Mouse (Mus musculus) MEL (cell line): ENCODE data around the gene Hist3h2a. TPM values are rescaled to one million over a fixed set of nuclear protein-coding genes. Genes with fewer than 3 reads are reported as not detected.

Experiments
- DNase-seq: peaks from one replicate; pipeline ENCODE4 v3.0.0; 2011; ENCODE audit warnings: low read depth, low spot score
- H3K27ac ChIP-seq: 2 replicates; pipeline ENCODE4 v1.5.1; 2012; ENCODE audit warnings: low read depth, mild to moderate bottlenecking, control low read depth, low read length, moderate library complexity; ENCODE audit not compliant: control insufficient read depth
- H3K27me3 ChIP-seq, 2 experiments: fragments of 150-350 bp in 1 of 2; sonication (generic) in 1 of 2; 2 replicates each; pipeline ENCODE4 v1.6.1; 2012; ENCODE audit warnings: low read length in 2 of 2, mild to moderate bottlenecking in 2 of 2, improper control_type of control experiment in 1 of 2, moderate library complexity in 1 of 2; ENCODE audit not compliant: insufficient read depth in 2 of 2, control insufficient read depth in 1 of 2
- H3K36me3 ChIP-seq, 2 experiments: 2 replicates each; pipeline ENCODE4 v1.6.1; 2012 to 2014; ENCODE audit warnings: low read length in 2 of 2, improper control_type of control experiment in 1 of 2, inconsistent platforms in 1 of 2, mild to moderate bottlenecking in 1 of 2; ENCODE audit not compliant: insufficient read depth in 2 of 2, control insufficient read depth in 1 of 2
- H3K4me1 ChIP-seq, 2 experiments: fragments of 150-350 bp in 1 of 2; sonication (generic) in 1 of 2; 2 replicates each; pipeline ENCODE4 v1.6.1; 2012; ENCODE audit warnings: low read length in 2 of 2, improper control_type of control experiment in 1 of 2, mild to moderate bottlenecking in 1 of 2; ENCODE audit not compliant: insufficient read depth in 2 of 2, control insufficient read depth in 1 of 2
- H3K4me3 ChIP-seq, 2 experiments: fragments of 150-350 bp in 1 of 2; sonication (generic) in 1 of 2; 2 replicates each; pipeline ENCODE4 v1.5.1; 2012; ENCODE audit warnings: low read depth in 2 of 2, low read length in 2 of 2, mild to moderate bottlenecking in 2 of 2, moderate library complexity in 2 of 2, control low read depth in 1 of 2, improper control_type of control experiment in 1 of 2; ENCODE audit not compliant: control insufficient read depth in 1 of 2, insufficient read depth in 1 of 2
- H3K79me2 ChIP-seq: 2 replicates; pipeline ENCODE4 v1.6.1; 2012; ENCODE audit warnings: mild to moderate bottlenecking, low read length, moderate library complexity; ENCODE audit not compliant: control insufficient read depth, poor library complexity, insufficient read depth
- H3K9ac ChIP-seq: 2 replicates; pipeline ENCODE4 v1.6.1; 2012; ENCODE audit warnings: low read depth, mild to moderate bottlenecking, control low read depth, low read length, moderate library complexity; ENCODE audit not compliant: control insufficient read depth, poor library complexity, severe bottlenecking
- H3K9me3 ChIP-seq: fragments of 150-350 bp; sonication (generic); replicated peaks from 2 replicates; pipeline ENCODE4 v1.6.1; 2012; ENCODE audit warnings: mild to moderate bottlenecking, low read length, improper control_type of control experiment, moderate library complexity; ENCODE audit not compliant: insufficient read depth
- BHLHE40 ChIP-seq: IDR thresholded peaks from 2 replicates; pipeline ENCODE4 v1.6.1; 2012; ENCODE audit warnings: low read depth, mild to moderate bottlenecking, inconsistent platforms, low read length, improper control_type of control experiment, borderline replicate concordance
- CHD1 ChIP-seq: IDR thresholded peaks from 2 replicates; pipeline ENCODE4 v1.6.1; 2012; ENCODE audit warnings: low read depth, mild to moderate bottlenecking, inconsistent platforms, low read length, improper control_type of control experiment
- CHD2 ChIP-seq: IDR thresholded peaks from 2 replicates; pipeline ENCODE4 v1.6.1; 2011; ENCODE audit warnings: low read length, improper control_type of control experiment
- CTCF ChIP-seq, 3 experiments: IDR thresholded peaks in 2 of 3; conservative IDR thresholded peaks in 1 of 3; 2 replicates each; pipeline ENCODE4 v1.5.1; 2011 to 2012; ENCODE audit warnings: low read length in 3 of 3, low read depth in 2 of 3, mild to moderate bottlenecking in 2 of 3, improper control_type of control experiment in 1 of 3, inconsistent platforms in 1 of 3, mixed read lengths in 1 of 3, moderate library complexity in 1 of 3; ENCODE audit not compliant: control insufficient read depth in 1 of 3, insufficient read depth in 1 of 3, poor library complexity in 1 of 3, severe bottlenecking in 1 of 3
- E2F4 ChIP-seq: IDR thresholded peaks from 2 replicates; pipeline ENCODE4 v1.6.1; 2011; ENCODE audit warnings: low read depth, low read length, improper control_type of control experiment, borderline replicate concordance
- GATA1 ChIP-seq: IDR thresholded peaks from 2 replicates; pipeline ENCODE4 v1.6.1; 2011; ENCODE audit warnings: low read depth, low read length, improper control_type of control experiment
- HCFC1 ChIP-seq: IDR thresholded peaks from 2 replicates; pipeline ENCODE4 v1.6.1; 2012; ENCODE audit warnings: low read depth, mild to moderate bottlenecking, inconsistent platforms, low read length, improper control_type of control experiment, moderate library complexity
- JUND ChIP-seq: IDR thresholded peaks from 2 replicates; pipeline ENCODE4 v1.6.1; 2011; ENCODE audit warnings: low read depth, mild to moderate bottlenecking, improper control_type of control experiment, low read length
- KAT2A ChIP-seq: conservative IDR thresholded peaks from 2 replicates; pipeline ENCODE4 v1.6.1; 2012; ENCODE audit warnings: low read depth, low read length, improper control_type of control experiment, inconsistent platforms
- MAFK ChIP-seq: IDR thresholded peaks from 2 replicates; pipeline ENCODE4 v1.6.1; 2011; ENCODE audit warnings: low read depth, mild to moderate bottlenecking, low read length, improper control_type of control experiment, borderline replicate concordance
- MXI1 ChIP-seq: IDR thresholded peaks from 2 replicates; pipeline ENCODE4 v1.6.1; 2011; ENCODE audit warnings: mild to moderate bottlenecking, low read depth, low read length, improper control_type of control experiment
- MYB ChIP-seq: IDR thresholded peaks from 2 replicates; pipeline ENCODE4 v1.6.1; 2011; ENCODE audit warnings: mild to moderate bottlenecking, low read depth, low read length, improper control_type of control experiment
- NELFE ChIP-seq: IDR thresholded peaks from 2 replicates; pipeline ENCODE4 v1.6.1; 2011; ENCODE audit warnings: low read depth, low read length, improper control_type of control experiment
- NRF1 ChIP-seq: IDR thresholded peaks from 2 replicates; pipeline ENCODE4 v1.6.1; 2014; ENCODE audit warnings: low read depth, mild to moderate bottlenecking, inconsistent platforms, low read length, improper control_type of control experiment, moderate library complexity; ENCODE audit not compliant: poor library complexity, insufficient read depth, severe bottlenecking
- POLR2AphosphoS2 ChIP-seq: IDR thresholded peaks from 2 replicates; pipeline ENCODE4 v1.6.1; 2011; ENCODE audit warnings: low read length, improper control_type of control experiment
- SIN3A ChIP-seq: IDR thresholded peaks from 2 replicates; pipeline ENCODE4 v1.6.1; 2012; ENCODE audit warnings: low read length, improper control_type of control experiment, inconsistent platforms
- SMC3 ChIP-seq: IDR thresholded peaks from 2 replicates; pipeline ENCODE4 v1.6.1; 2011; ENCODE audit warnings: low read depth, low read length, improper control_type of control experiment
- TAL1 ChIP-seq: IDR thresholded peaks from 2 replicates; pipeline ENCODE4 v1.6.1; 2012; ENCODE audit warnings: mild to moderate bottlenecking, inconsistent platforms, low read length, moderate library complexity, mixed read lengths
- TBP ChIP-seq: IDR thresholded peaks from 2 replicates; pipeline ENCODE4 v1.8.0; 2011; ENCODE audit warnings: low read depth, low read length, improper control_type of control experiment
- USF2 ChIP-seq, 2 experiments: IDR thresholded peaks; 2 replicates each; pipeline ENCODE4 v1.6.1; 2011 to 2012; ENCODE audit warnings: improper control_type of control experiment in 2 of 2, low read length in 2 of 2, borderline replicate concordance in 1 of 2, inconsistent platforms in 1 of 2, low read depth in 1 of 2, mild to moderate bottlenecking in 1 of 2; ENCODE audit not compliant: insufficient read depth in 1 of 2
- ZC3H11A ChIP-seq: IDR thresholded peaks from 2 replicates; pipeline ENCODE4 v1.6.1; 2012; ENCODE audit warnings: low read depth, mild to moderate bottlenecking, inconsistent platforms, low read length, improper control_type of control experiment
- ZMIZ1 ChIP-seq: IDR thresholded peaks from 2 replicates; pipeline ENCODE4 v1.6.1; 2012; ENCODE audit warnings: low read depth, mild to moderate bottlenecking, inconsistent platforms, low read length, improper control_type of control experiment, moderate library complexity
- ZNF384 ChIP-seq: IDR thresholded peaks from 2 replicates; pipeline ENCODE4 v1.6.1; 2012; ENCODE audit warnings: low read depth, mild to moderate bottlenecking, inconsistent platforms, low read length, improper control_type of control experiment
- polyA plus RNA-seq, 2 experiments: library from polyadenylated mRNA; stranded (reverse) in 1 of 2; unstranded in 1 of 2; fragments of >175 nt in 1 of 2; fragments of >200 nt in 1 of 2; gene quantifications; 2 replicates each; pipeline versions ENCODE4 v1.2.1 to v1.2.4; 2012; ENCODE audit warnings: low replicate concordance in 2 of 2, low read depth in 1 of 2; ENCODE audit not compliant: insufficient read length in 2 of 2, insufficient read depth in 1 of 2, missing spikeins in 1 of 2
- total RNA-seq: library from RNA; depleted of rRNA; stranded (reverse); fragments of 300-350 nt; gene quantifications from 2 replicates; pipeline ENCODE4 v1.2.3, GENCODE M21; 2012

The Hist3h2a gene
- total and polyA plus RNA-seq, 3 experiments = 0.42 to 184 TPM; not detected in 1

- Histone ChIP-seq H3K36me3 (no peaks in the 10 kb centered on the region), H3K27me3 (no peaks in the 10 kb centered on the region), H3K4me1 (no peaks in the 10 kb centered on the region), H3K27ac (no peak overlapping the region), H3K4me3 (no peak overlapping the region), H3K9me3 (no peaks in the 10 kb centered on the region), H3K79me2 (no peaks in the 10 kb centered on the region), H3K9ac (no peak overlapping the region)
- no peak for TF ChIP-seq CTCF (IDR thresholded peaks at IDR 0.05 in 2 of 3, conservative IDR thresholded peaks at IDR 0.05 in 1 of 3; ENCODE audit: control insufficient read depth in 1 of 3, insufficient read depth in 1 of 3, low read depth in 2 of 3, low read length in 3 of 3, poor library complexity in 1 of 3, severe bottlenecking in 1 of 3)
- no peak for TF ChIP-seq NRF1
- no peak for TF ChIP-seq SIN3A
- TF ChIP-seq E2F4 = no peak
- no peak for TF ChIP-seq MXI1
- no peak for TF ChIP-seq NELFE
- no peak for TF ChIP-seq GATA1
- no peak for TF ChIP-seq MAFK
- no peak for TF ChIP-seq USF2 (IDR thresholded peaks at IDR 0.05; ENCODE audit: borderline replicate concordance in 1 of 2, insufficient read depth in 1 of 2, low read depth in 1 of 2, low read length in 2 of 2)
- TF ChIP-seq POLR2AphosphoS2 = no peak
- no peak for TF ChIP-seq CHD1
- no peak for TF ChIP-seq ZNF384
- TF ChIP-seq ZMIZ1 = no peak
- no peak for TF ChIP-seq SMC3
- no peak for TF ChIP-seq MYB
- no peak for DNase-seq
Observed at GRCm38 (mm10) chr11:59000635-59001034, 46.1 kb downstream of the Hist3h2a start.

- Histone ChIP-seq H3K4me3 (no peak overlapping the region), H3K27ac (no peak overlapping the region), H3K27me3 (no peaks in the 10 kb centered on the region), H3K4me1 (no peaks in the 10 kb centered on the region), H3K36me3 (no peaks in the 10 kb centered on the region), H3K9ac (no peak overlapping the region), H3K79me2 (no peaks in the 10 kb centered on the region), H3K9me3 (no peaks in the 10 kb centered on the region)
- no peak for DNase-seq
- TF ChIP-seq SMC3 (no peak), HCFC1 (no peak), ZNF384 (no peak), ZC3H11A (no peak), BHLHE40 (no peak), JUND (no peak), MYB (no peak), TAL1 (no peak), CHD2 (no peak), KAT2A (no peak), USF2 (IDR thresholded peaks at IDR 0.05; ENCODE audit: borderline replicate concordance in 1 of 2, insufficient read depth in 1 of 2, low read depth in 1 of 2, low read length in 2 of 2) (no peak), TBP (no peak)
Observed at GRCm38 (mm10) chr11:59002327-59003079, 48.0 kb downstream of the Hist3h2a start.
